Mouse (Mus musculus) small intestine, adult 2 months (tissue): ENCODE measurements around the gene Map4k1.

Source experiments
- CTCF ChIP-seq: fragments of 200-500 bp; IDR thresholded peaks from 2 replicates; pipeline ENCODE4 v1.5.1; 2012; ENCODE audit warnings: low read depth, mild to moderate bottlenecking, control low read depth, inconsistent platforms, low read length, moderate library complexity, mixed read lengths; ENCODE audit not compliant: insufficient replicate concordance, insufficient read length; ENCODE audit errors: extremely low read depth
- POLR2A ChIP-seq: fragments of 200-500 bp; IDR thresholded peaks from 2 replicates; pipeline ENCODE4 v1.6.1; 2012; ENCODE audit warnings: low read depth, mild to moderate bottlenecking, control low read depth, inconsistent platforms, low read length, moderate library complexity

DNA sequence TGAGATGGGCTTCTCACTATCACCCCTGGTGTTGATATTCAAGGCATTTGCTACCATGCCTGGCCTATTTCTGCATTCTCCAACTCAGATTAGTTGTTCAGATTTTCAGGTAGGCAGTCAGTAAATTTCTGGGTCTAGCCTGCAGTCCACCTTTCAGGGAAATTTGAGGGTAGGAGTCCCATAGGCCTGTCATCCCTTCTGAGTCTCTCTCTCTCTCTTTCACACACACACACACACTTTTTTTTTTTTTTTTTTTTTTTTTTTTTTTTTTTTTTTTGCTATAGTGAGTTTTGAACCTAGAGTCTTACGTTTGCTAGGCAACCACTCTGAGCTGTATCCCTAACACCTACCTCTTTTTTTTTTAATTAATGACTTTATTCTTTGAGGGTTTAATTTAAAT lies 2.6 kb downstream of the Map4k1 start:
- no peak for TF ChIP-seq POLR2A
- no peak for TF ChIP-seq CTCF
